Mouse (Mus musculus) embryonic fibroblast, embryonic 13.5 days (primary cell): ENCODE results near the gene Agpat1.

Source experiments
- CTCF ChIP-seq: IDR thresholded peaks from 2 replicates; pipeline ENCODE4 v1.5.1; 2011; ENCODE audit warnings: mild to moderate bottlenecking, control low read depth, low read length, moderate library complexity, borderline replicate concordance; ENCODE audit not compliant: insufficient read depth
- POLR2A ChIP-seq: IDR thresholded peaks from 2 replicates; pipeline ENCODE4 v1.6.1; 2011; ENCODE audit warnings: low read depth, mild to moderate bottlenecking, control low read depth, low read length, moderate library complexity

- TF ChIP-seq CTCF: no peak
- TF ChIP-seq POLR2A: no peak
These were observed 42.9 kb upstream of the Agpat1 start for GRCm38 (mm10) chr17:34561200-34561599.
